Mouse (Mus musculus): ENCODE data around the gene Olfr213. TPM values are rescaled to one million over a fixed set of nuclear protein-coding genes. Genes with fewer than 3 reads are reported as not detected.

The Olfr213 gene
- not detected in 2 replicates for polyA plus RNA-seq (2012; rRNA removed; ENCODE audit: low replicate concordance)

DNA sequence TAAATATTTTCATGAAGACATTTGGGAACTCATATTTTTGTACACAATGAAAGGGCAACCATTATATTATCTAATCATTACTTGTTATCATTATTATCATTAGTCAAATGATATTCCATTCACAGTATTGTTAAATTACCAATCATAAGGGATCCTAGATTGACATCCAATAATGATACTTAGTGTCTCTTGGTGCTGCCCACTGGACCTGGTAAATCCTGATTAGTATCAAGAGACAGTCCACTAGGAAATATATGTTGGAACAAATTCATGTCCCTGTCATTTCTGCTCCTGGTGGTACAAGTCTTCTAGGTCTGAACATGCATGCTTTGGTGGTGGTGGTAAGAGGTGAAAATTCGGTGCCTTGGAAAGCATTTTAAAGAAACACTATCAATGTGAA lies at the start of gene Olfr213:
Olfr213 (plus strand) TSS at position 301 of the 400 bp plus-strand sequence.

DNA sequence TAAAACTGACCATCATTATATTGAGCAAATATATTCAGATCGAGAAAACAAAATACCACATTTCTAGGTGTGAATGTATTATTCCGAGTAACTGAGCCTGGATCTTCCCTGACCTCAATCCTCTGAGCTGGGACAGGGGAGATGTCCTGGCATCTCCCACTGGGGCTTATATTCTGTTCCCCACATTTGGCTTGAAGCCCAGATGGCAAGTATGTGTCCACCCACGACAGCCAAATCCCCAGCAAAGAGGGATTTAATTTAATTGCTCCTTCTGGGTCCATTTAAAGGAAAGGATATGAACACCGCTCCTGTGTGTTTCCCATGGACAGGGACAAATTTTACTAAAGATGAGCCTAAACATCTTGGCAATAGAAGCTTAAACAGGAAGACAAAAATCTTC lies 49.5 kb upstream of the Olfr213 start, which contains the start of gene Olfr211:
Olfr211 (plus strand) TSS at position 301 of the 400 bp plus-strand sequence.

DNA sequence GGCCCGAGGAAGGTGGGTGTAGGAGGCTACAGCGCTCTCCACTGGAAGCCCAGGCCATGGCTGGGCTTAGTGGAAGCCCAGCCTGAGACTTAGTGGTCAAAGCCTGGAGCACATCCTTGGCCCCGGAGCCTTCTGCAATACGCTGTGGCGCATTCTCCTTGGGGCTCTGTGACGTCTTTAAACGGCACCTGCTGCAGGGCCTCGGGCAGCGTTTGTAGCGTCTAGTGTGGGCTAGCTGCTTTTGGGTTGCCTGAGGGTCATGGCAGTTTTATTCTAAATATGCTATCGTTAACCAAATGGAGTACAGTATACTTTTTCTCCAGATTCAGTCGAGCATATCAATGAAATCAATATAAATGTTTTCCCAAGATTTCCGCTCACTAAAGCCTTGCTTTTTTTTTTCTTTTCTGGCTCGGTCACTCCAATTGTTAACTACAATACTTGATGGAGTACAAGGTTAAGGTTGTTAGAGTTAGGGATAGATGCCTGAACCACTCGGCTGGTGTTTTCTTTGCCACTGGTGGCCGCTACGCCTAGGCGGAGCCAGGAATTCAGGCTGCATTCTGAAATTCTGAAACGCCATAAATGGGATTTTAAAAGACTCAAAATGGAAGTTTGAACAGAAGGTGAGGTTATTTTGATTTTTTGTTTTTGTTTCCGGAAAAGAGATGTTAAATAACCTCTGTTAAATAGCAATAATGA lies 31.8 kb upstream of the Olfr213 start, which contains the start of gene Olfr212:
Olfr212 (plus strand) TSS at position 215 of the 702 bp plus-strand sequence.

DNA sequence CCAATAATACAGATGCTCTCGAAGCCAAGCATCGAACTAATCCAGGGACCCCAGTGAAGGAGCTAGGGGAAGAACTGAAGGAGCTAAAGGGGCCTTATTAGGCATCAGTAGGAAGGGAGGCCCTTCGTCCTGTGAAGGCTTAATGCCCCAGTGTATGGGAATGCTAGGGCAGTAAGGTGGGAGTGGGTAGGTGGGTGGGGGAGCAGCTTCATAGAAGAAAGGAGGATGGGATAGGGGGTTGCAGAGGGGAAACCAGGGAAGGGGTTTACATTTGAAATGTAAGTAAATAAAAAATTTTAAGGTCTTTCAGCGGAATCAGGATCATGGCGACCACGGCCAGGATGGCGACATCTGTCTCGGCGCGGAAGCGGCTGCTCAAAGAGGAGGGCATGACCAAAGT lies 12.6 kb downstream of the Olfr213 start, which contains the start of gene Gm5580:
Gm5580 (plus strand) TSS at position 301 of the 400 bp plus-strand sequence.

DNA sequence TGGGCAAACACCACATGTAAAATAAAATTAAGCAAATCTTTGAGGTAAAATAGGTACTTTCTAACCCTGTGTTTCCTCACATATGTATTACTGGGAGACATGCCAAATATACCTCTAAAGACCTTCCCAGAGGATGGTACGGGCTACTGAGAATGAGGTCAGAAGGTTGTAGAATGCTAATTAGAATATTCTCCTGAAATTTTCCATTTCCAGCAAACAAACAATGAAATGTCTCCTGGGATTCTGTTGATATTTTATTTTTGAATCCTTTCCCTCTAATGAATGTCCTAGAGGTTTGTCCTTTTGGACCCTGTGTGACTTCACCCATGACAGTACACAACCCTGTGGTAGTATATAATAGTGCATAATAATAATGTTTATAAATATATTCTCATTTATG lies 15.7 kb downstream of the Olfr213 start, which contains the start of gene Olfr214:
Olfr214 (plus strand) TSS at position 301 of the 400 bp plus-strand sequence.

DNA sequence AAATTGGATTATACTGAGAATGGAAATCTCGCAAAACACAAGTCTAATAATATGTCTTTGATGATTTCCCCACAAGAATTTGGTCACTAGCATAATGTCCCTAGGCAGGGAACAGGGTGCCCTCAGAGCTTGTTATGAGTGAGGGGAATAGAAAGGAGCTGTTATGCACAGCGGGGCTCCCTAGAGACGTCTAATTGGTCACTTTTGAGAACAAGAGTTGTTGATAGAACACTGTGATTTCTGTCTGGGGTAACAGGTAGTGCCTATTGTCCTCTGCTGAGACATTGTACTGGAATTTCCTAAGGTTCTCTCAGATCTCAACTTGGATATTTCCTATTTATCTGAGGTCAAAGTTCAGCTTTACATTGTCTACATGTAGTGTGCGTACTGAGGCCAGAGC lies 45.8 kb downstream of the Olfr213 start, which contains the start of gene Olfr215:
Olfr215 (minus strand) TSS at position 101 of the 400 bp plus-strand sequence.

Other genes with a start within 250 kb of the Olfr213 start
- 52.3 and 78.7 TPM in 2 replicates for gene March8, start 200.4 kb upstream of the Olfr213 start, polyA plus RNA-seq (2012; rRNA removed; ENCODE audit: low replicate concordance)
- gene Alox5, start 77.3 kb upstream of the Olfr213 start, polyA plus RNA-seq (2012; rRNA removed; ENCODE audit: low replicate concordance) = 5.1 and 7.0 TPM in 2 replicates
- gene Olfr211, start 49.4 kb upstream of the Olfr213 start, polyA plus RNA-seq (2012; rRNA removed; ENCODE audit: low replicate concordance) = not detected in 2 replicates
- not detected in 2 replicates for gene Olfr212, start 31.9 kb upstream of the Olfr213 start, polyA plus RNA-seq (2012; rRNA removed; ENCODE audit: low replicate concordance)
- gene Gm5580, start 12.7 kb downstream of the Olfr213 start, polyA plus RNA-seq (2012; rRNA removed; ENCODE audit: low replicate concordance) = 0.13 and 0.22 TPM in 2 replicates
- gene Olfr214, start 15.8 kb downstream of the Olfr213 start, polyA plus RNA-seq (2012; rRNA removed; ENCODE audit: low replicate concordance) = not detected in 2 replicates
- gene Olfr215, start 45.7 kb downstream of the Olfr213 start, polyA plus RNA-seq (2012; rRNA removed; ENCODE audit: low replicate concordance) = not detected in 2 replicates
- 12.4 and 21.8 TPM in 2 replicates for gene Zfp422, start 90.5 kb downstream of the Olfr213 start, polyA plus RNA-seq (2012; rRNA removed; ENCODE audit: low replicate concordance)
- gene Depp1, start 112.2 kb downstream of the Olfr213 start, polyA plus RNA-seq (2012; rRNA removed; ENCODE audit: low replicate concordance) = 28.9 and 168 TPM in 2 replicates
- 18.5 and 21.1 TPM in 2 replicates for gene Rassf4, start 135.5 kb downstream of the Olfr213 start, polyA plus RNA-seq (2012; rRNA removed; ENCODE audit: low replicate concordance)
- 0.01 and 0.05 TPM in 2 replicates for gene Tmem72, start 178.5 kb downstream of the Olfr213 start, polyA plus RNA-seq (2012; rRNA removed; ENCODE audit: low replicate concordance)